Mouse (Mus musculus) lung, adult 2 months (tissue): ENCODE data around the gene Fut8.

Experiments used
- CTCF ChIP-seq: fragments of 200-500 bp; IDR thresholded peaks from 2 replicates; pipeline ENCODE4 v1.5.1; 2011; ENCODE audit warnings: mild to moderate bottlenecking, low read length, control low read depth; ENCODE audit not compliant: insufficient read depth
- POLR2A ChIP-seq: fragments of 200-500 bp; IDR thresholded peaks from 2 replicates; pipeline ENCODE4 v1.6.1; 2011; ENCODE audit warnings: low read depth, mild to moderate bottlenecking, control low read depth, low read length, borderline replicate concordance; ENCODE audit errors: extremely low read depth

GRCm38 (mm10) chr12:77239390-77240061, 1.6 kb downstream of the Fut8 start:
- TF ChIP-seq CTCF (no peak), POLR2A (no peak)
